Mouse (Mus musculus): ENCODE results near the gene Shisa6.

The Shisa6 gene

DNA sequence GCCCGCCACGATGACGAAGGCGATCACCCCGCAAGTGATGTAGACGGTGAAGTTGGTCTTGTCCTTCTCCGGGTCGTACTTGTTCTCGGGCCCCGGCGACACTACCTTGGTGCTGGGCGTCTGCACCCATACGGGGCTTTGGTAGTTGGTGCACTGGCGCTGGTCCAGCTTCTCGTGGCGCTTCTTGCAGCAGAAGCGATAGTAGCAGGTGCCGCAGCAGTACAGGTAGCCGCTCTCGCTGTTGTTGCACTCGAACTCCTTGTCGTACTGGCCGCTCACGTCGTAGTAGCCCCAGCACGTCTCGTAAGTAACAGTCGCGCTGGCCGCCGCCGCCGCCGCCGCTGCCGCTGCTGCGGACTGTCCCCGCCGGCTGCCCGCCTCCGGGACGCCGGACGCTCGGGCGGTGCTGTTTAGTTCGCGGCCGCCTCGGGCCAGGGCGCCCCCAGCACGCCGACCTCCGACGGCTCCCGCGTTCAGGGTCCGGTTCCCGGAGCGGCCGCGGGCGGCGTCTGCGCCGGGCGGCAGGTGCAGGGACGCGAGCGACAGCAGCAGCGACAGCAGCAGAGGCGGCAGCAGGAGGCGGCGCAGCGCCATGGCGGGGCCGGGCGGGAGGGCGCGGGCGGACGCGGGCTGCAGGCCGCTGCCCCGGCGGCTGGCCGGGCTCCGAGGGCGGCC, at the start of gene Shisa6:
Gene Shisa6 (minus strand): TSS at position 594 of the 675 bp plus-strand sequence.
- DNase-seq, result no peak

GRCm38 (mm10) chr11:66573888-66574287, 48.1 kb upstream of the Shisa6 start:
- DNase-seq, result no peak

GRCm38 (mm10) chr11:66569045-66569444, 43.3 kb upstream of the Shisa6 start:
- no peak for DNase-seq

- DNase-seq, result no peak
Observed at GRCm38 (mm10) chr11:66568386-66568791, 42.6 kb upstream of the Shisa6 start.

- DNase-seq, result peak; percentile 3
Observed at GRCm38 (mm10) chr11:66567382-66567781, 41.6 kb upstream of the Shisa6 start.

- no peak for DNase-seq
Observed at GRCm38 (mm10) chr11:66562274-66562673, 36.5 kb upstream of the Shisa6 start.

DNA sequence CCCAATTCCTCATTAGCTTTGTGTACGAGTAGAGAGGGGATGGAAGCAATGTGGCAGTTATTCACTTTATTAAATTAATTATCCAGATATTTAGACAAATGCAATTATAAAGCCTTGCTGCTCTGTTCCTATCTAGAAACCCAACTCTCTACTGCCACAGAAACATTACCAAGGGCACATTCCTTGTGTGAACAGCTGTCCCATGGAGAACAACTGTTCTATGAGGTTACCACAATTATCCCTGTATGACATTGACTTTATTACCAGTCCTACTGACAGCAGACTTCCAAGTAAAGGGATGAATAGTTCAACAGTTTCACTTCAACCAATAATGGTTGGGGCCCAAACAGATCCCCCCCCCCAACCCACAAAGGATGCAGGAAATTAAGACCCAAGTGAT, 12.1 kb upstream of the Shisa6 start:
- no peak for DNase-seq

DNA sequence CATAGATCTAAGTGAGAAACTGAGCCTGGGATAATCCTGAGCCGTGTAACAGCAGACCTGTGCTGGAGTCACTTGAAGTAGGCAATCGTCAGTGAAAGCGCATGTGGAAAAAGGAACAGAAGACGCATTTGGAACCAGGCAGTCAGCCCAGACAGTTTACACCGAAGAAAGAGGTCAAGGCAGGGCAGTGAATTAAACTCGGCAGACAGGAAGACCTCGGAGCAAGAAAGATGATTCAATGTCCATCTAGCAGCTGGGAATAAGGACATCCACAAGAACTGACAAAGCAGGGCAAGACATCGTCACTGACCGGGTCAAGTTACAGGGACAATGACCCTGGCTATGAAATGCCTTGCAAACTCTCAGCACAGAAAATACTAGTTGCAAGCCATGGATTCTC, 10.1 kb upstream of the Shisa6 start:
- no peak for DNase-seq

DNA sequence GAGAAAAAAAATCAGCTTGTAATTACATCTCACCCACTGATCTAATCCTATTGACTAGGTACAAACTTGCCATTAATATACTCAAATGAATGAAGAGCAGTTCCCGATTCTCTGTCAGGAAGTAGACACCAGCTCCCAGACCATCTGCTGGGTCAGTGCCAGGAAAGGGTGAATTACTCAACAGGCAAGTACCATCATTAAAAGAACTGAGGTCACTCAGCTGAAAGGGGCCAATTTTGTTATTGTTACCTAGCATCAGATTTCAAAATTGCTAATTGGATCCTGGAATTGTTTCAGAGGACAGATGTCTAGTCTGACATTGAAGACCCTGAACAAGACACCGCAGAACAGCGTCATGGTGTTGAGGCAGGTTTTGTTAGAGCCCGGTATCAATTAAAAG, 9.4 kb upstream of the Shisa6 start:
- no peak for DNase-seq

DNA sequence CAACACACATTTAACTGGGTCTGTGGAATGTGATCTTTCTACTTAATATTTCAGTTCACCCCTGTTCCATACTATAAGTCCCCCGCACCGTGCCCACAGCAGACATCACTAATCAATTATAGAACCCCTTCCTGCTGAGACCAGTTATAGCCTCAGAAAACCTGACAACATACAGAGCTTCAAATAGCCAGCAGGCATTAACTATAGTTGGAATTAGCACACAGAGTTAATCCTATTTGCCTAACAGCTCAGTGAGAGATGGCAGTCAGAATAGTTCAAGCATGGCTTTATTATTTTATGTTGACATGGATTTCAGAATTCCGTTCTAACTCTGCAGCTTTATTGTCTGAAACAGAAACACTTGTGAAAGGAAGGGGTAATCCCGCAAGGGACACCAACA, 8.5 kb upstream of the Shisa6 start:
- DNase-seq, result no peak

- no peak for DNase-seq
Observed at GRCm38 (mm10) chr11:66528146-66528545, 2.4 kb upstream of the Shisa6 start.

DNA sequence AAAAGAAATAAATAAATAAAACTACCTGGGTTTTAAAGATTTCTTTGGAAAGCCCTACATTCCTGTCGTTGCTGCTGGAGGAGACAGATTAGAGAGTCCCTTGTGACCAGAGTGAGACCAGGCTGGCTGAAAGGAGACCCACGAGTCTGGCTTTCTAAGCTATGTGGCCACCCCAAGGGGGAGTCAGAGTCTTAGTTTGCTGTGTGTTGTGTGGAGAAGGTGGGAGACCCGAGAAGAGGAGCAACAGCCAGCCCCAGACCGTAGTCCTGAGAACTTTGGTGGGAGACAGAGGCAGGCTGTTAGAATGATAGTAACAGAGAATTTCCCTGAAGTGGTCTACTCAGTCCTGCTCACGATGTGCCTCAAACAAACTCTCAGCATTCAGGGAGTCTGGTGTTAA, 1.6 kb upstream of the Shisa6 start:
- no peak for DNase-seq

GRCm38 (mm10) chr11:66526981-66527320, 1.2 kb upstream of the Shisa6 start:
- no peak for DNase-seq

GRCm38 (mm10) chr11:66526046-66526980, 549 bp upstream of the Shisa6 start:
- no peak for DNase-seq

- no peak for DNase-seq
Observed at GRCm38 (mm10) chr11:66524251-66524650, 1.5 kb downstream of the Shisa6 start.

DNA sequence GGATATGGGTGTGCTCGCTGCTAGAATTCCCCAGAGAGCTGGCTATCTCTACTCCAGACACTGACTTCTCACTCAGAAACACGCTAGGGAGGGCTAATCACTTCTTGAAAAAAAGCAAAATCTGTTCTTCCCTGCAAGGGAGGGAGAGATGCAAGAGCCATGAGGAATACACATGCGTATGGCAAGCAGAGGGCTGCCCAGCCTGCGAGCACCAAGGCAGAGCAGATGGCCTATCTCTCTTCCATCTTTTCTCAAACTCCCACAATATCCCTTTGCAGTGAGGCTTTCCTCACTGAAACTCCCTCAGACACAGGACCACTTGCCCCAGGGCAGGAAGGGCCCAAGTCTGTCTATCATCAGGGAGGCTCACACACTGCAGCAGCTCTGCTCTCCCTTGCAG, 3.4 kb downstream of the Shisa6 start:
- no peak for DNase-seq

DNA sequence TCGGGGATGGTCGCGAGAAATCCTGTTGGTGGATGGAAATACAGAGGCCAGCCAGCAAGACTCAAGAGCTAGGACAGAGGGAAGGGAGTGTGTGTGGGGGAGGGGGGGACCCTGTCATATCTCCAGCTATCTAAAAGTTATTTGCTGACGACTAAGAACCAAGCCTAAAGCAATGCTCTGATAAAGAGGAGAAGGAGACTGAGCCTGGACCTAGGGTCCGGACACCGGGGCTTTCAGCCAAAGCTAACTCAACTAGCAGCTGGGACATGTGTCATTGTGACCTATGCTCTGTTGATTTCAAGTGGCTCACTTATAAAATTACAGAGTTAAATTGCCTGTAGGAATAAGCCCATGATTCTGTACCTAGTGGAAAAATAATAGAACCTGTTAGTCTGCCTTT, 6.4 kb downstream of the Shisa6 start:
- DNase-seq, result no peak

DNA sequence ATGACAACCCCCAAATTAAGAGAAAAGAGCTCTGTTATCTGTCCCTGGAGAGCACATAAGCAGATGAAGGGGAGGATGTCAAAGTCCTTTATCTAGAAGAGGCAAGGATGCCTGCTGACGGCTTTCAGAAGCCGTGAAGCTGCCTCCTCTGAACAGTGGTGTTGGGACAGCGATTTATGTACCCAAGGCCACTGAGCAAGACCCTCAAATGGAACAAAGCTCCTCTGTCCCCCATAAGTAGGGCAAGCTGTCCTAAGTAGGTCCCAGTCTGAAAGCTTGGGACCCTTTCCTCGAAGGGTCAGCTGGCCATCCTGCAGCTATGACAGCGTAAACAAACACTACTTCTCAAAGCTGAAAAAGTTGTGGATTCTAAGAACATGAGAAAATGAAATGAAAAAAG, 11.4 kb downstream of the Shisa6 start:
- DNase-seq, result no peak

GRCm38 (mm10) chr11:66500951-66501350, 24.8 kb downstream of the Shisa6 start:
- DNase-seq, result no peak

DNA sequence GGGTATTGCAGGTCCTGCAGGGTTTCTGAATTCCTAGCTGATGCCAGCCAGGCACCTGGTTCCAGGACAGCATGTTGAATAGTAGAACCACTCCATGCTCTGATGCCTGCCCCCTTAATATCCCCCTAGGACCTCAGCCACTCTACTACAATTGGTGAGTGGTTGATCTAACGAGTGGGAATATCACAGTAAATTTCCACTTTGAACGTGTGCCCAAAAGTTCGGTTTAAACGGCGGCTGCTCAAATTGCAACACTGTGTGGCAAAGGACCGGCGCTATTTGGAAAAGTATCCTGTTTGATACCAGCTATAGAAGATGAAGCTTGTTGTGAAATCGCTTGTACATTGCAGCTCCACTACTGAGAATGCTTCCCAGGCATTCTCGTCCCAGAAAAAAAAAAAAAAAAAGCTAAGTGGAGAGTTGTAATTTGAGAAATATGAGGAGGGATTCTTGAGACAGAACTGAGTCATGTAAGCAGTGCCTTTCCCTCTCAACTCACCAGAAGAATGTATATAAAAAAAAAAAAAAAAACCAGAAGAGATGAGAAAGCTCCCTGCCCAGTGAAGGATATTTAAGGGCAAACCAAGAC, 26.8 kb downstream of the Shisa6 start:
- no peak for DNase-seq

DNA sequence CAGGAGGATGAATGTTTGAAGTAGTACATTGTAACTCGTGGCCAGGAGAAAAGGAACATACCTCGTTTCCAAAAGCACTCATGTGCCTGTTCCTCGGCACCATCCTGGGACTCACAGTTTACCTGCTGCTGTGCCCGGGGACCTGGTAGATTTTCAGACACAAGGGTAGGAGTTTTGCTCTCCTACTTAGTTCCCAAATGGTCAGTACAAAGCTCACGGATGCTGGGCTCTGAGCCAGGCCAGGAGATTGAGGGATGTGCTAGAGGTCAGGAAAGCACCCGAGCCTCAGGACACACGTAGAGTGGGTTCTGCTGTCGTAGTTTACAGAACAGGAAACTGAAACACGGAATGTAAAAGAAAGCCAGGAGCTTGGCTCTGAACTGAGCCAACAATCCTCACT, 29.5 kb downstream of the Shisa6 start:
- DNase-seq, result no peak

DNA sequence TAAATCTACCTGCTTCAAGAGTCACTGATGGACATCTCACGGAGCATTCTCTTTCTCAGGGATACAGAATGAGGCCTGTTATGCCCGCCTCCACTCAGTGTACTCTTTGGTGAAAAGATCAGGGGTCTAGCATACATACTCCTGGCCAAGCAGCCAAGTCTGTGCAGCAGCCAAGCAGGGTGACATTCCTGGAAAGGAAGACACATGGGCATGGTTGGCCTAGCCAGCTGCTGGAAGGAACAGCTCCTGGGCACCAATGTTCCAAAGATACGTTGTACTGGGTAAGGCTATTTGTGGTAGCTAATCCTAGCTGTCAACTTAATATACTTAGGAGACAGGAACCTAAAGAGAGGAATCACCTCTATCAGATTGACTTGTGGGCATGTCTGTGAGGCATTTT, 31.4 kb downstream of the Shisa6 start:
- no peak for DNase-seq

GRCm38 (mm10) chr11:66487765-66488164, 38.0 kb downstream of the Shisa6 start:
- DNase-seq, result no peak

- DNase-seq, result no peak
Observed at GRCm38 (mm10) chr11:66482501-66482900, 43.3 kb downstream of the Shisa6 start.

Measured in liver (tissue).